Mouse (Mus musculus) testis, postnatal 14 days (tissue): ENCODE data around the gene Dgkh.

Experiments used
- DNase-seq: peaks from one replicate; pipeline ENCODE4 v3.0.0; 2021; ENCODE audit warnings: low spot score

The Dgkh gene

DNA sequence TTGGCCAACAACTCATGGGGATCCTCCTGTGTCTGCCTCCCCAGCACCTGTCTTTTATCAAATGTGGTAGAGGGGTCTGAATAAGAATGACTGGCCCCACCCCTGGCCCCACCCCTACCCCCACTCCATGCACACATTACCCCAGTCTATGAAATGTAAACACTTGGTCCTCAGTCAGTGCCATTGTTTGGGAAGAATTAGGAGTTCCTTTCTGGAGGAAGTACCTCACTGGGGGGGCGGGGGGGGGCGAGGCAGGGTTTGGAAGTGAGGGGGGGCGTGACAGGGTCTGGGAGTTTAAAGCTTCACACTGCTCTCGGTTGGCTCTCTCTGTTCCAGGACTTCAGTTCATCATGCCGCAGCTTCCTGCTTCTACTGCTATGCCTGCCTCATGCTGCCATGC, 10.5 kb downstream of the Dgkh start:
- no peak for DNase-seq

- DNase-seq = no peak
These were observed 16.5 kb downstream of the Dgkh start for GRCm38 (mm10) chr14:78716035-78716434.

GRCm38 (mm10) chr14:78712565-78713148, 19.9 kb downstream of the Dgkh start:
- DNase-seq = no peak

DNA sequence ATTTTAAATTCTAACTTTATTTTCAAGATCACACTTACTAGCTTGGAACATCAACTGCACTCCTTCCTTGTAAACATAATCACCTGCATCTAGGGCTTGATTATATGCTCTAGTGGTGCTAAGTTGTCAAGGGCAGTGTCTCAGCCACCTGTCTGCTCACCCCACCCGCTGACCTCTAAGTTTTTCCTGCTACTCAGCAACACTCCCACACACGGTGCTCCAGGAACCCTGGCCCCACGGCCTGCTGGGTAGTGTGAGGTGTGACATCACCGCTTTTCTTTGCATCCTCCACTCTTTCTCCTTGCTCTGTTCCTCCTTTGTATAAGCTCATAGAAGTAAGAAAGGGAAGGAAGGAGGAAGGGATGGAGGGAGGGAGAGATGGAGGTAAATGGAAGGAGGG, 21.9 kb downstream of the Dgkh start:
- no peak for DNase-seq

DNA sequence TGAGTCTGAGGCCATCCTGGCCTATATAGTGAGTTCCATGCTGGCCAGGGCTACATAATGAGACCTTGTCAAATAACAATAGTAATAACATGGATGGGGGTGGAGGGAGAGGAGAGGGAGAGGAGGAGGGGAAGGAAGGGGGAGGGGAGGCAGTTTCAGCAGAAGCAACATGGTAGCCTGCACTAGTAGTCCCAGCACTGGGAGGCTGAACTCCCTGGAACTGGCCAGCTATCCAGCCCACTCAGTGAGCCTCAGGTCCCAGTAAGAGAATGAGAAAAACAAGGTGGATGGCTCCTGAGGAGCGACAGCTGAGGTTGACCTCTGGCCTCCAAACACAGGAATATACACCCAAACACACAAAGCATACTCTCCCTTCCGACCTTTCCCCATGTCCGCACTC, 27.0 kb downstream of the Dgkh start:
- no peak for DNase-seq

- no peak for DNase-seq
These were observed 28.6 kb downstream of the Dgkh start for GRCm38 (mm10) chr14:78703989-78704388.

- no peak for DNase-seq
These were observed 29.2 kb downstream of the Dgkh start for GRCm38 (mm10) chr14:78703361-78703760.

GRCm38 (mm10) chr14:78702048-78702447, 30.5 kb downstream of the Dgkh start:
- DNase-seq = no peak

GRCm38 (mm10) chr14:78701501-78701900, 31.1 kb downstream of the Dgkh start:
- no peak for DNase-seq

DNA sequence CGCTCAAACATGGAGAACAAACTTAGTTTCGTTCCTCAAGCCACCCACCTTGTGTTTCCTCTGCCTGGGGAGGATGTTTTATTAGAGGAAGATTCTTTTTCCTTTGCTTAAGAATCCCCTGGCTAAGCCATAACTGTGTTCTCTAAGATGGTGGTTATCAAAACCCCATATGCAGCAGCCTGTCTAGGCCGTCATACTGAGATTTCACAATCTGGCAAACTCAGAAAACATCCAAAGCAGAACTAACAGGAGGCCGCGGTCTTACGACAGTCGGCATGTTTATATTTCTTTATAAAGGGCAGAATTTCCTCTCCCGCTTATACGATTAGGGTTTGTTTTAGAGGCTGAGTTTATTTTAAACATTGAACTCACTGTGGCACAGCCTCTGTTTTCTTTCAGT, 31.5 kb downstream of the Dgkh start:
- DNase-seq = no peak

- no peak for DNase-seq
These were observed 32.9 kb downstream of the Dgkh start for GRCm38 (mm10) chr14:78699634-78700033.

DNA sequence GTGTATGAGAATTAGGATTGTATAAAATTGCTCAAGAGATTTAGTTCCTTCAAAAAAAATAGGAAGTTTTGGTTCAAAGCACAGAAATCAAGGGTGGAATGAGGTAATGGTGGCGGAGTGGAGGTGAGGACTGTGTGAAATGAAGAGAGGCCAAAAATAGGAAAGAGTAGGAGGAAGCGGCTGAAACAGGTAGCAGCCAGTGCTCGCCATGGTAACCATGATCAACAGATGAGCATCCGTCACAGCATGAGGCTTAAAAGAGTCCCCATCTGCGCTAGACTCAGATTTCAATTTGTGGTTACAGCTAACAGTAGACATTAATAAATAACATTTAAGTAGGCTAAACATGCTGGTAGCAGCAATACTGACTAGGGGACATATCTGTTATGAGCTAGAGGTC, 33.4 kb downstream of the Dgkh start:
- no peak for DNase-seq

GRCm38 (mm10) chr14:78694121-78694520, 38.5 kb downstream of the Dgkh start:
- no peak for DNase-seq

- DNase-seq = no peak
These were observed 40.0 kb downstream of the Dgkh start for GRCm38 (mm10) chr14:78692602-78693001.

- no peak for DNase-seq
These were observed 40.6 kb downstream of the Dgkh start for GRCm38 (mm10) chr14:78691926-78692487.

- DNase-seq = no peak
These were observed 41.7 kb downstream of the Dgkh start for GRCm38 (mm10) chr14:78690883-78691282.

DNA sequence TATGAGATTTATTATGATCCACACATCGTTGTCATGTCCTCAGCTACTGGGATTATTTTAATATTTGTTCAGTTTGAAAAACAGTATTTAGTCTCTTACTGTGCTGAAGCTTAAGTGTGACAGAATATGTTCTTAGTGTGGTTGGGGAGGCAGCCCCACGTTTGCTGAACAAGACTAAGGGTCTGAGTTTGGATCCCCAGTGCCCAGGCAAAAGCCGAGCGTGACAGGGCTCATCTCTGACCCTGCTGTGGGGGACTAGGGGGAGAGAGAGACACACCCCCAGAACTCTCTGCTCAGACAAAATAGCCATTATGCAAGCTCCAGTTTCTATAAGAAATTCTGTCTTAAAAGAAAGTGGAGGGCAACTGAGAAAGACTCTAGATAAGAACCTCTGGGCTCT, 42.2 kb downstream of the Dgkh start:
- no peak for DNase-seq

- no peak for DNase-seq
These were observed 42.6 kb downstream of the Dgkh start for GRCm38 (mm10) chr14:78689950-78690349.

GRCm38 (mm10) chr14:78687716-78688115, 44.9 kb downstream of the Dgkh start:
- DNase-seq = no peak

GRCm38 (mm10) chr14:78686701-78687100, 45.9 kb downstream of the Dgkh start:
- no peak for DNase-seq

DNA sequence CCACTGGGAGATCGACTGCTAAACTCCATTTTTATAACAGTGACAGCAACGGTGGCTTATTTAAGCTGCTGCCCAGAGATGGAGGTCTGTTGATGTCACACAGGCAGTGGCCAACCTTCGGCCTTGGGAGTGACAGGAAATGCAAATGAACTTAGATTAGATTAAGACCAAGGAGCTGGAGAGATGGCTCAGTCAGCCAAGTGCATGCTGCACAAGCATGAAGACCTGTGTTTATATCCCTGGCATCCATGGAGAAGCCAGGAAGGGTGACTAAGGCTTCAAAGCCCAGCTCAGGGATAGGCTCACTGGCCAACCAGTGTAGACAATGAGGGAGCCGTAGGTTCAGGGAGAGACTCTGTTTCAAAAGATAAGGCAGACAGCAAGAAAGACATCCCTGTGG, 48.4 kb downstream of the Dgkh start:
- no peak for DNase-seq

- DNase-seq = no peak
These were observed 53.6 kb downstream of the Dgkh start for GRCm38 (mm10) chr14:78678981-78679380.

GRCm38 (mm10) chr14:78677852-78678588, 54.6 kb downstream of the Dgkh start:
- DNase-seq = no peak

GRCm38 (mm10) chr14:78676457-78676856, 56.1 kb downstream of the Dgkh start:
- DNase-seq = no peak
